Mouse (Mus musculus): ENCODE data around the gene Nol4l.

Gene Nol4l

DNA sequence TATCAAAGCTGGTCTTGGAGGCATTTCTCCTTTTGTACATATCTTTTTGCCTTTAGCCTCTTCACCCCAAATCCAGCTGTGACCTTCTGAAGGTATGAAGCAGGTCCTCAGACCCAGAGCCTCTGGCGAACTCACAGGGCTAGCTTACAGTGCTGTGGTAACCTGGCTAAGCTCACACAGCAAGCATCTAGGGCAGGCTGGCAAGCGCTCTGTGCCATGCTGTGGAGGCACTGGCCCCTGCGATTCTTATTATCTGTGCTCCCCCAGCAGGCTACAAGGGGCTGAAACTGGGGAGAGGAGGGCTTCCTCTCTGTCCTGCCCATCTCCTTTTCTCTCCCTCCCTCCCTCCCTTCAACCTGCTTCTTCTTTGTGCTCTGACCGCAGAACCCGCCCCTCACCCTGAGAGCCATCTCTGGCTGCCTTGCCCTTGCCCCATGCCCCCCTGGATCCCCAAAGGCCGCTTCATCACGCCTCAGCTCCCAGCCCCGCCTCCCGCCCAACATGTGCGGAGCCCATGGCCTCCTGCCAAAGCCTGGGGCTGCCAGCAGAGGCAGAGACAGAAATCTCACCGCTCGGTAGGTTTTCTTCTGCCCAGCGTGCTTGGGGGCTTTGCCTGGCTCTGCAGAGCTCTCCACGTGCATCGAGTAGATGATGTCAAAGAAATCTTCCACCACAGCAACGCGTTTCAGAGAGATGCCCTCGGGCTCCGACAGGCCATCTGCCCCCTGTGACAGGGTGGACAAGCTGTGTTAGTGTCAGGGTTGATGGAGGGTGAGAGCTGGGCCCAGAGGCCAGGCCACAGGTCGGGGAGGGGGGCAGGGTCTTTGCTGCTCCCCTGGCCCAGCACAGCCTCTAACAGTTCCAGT, 46.4 kb downstream of the Nol4l start:
- peak in 1 of 2 experiments; percentile 28 for DNase-seq (ENCODE audit: low spot score in 2 of 2)

GRCm38 (mm10) chr2:153481861-153482120, 48.0 kb downstream of the Nol4l start:
- no peak for DNase-seq (ENCODE audit: low spot score in 2 of 2)

DNA sequence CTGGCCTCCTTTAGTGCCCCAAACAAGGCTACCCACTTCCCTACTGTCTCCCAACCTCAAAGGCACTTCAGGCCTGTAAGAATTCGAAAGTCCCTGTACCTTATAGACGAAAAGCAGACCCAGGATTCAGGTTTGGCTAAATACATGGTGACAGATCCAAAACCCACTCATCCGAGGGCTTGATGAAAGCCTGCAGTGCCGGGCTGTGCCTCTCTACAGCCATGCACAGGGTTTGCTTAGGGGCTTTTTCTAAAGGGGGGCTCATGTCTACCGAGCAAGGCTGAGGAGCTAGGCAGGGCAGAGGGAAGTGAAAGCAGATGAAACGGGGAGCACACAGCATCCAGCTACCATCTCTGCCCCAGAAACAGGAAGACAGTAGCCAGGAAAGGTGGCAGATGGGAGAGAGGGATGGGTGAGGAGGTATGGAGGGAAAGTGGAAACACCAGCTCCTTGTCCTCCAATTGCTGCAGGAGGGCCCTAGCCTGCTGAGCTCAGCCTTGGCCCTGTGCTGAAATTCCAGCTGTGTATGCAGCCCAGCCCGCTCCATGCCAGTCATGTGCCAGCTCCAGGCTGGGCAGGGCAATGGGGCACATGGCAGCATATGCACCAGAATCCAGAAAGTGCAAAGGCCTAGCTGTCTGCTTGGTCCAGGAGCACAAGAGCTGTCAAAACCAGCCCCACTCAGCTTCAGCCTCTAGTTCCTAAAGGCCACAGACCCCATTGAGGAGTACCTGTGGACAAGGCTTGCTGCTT, 48.5 kb downstream of the Nol4l start:
- DNase-seq (ENCODE audit: low spot score in 2 of 2), result no peak

GRCm38 (mm10) chr2:153479486-153479885, 50.3 kb downstream of the Nol4l start:
- no peak for DNase-seq (ENCODE audit: low spot score in 2 of 2)

- peak in 1 of 2 experiments; percentile 58 for DNase-seq (ENCODE audit: low spot score in 2 of 2)
These were observed 51.2 kb downstream of the Nol4l start for GRCm38 (mm10) chr2:153478583-153478982.

- DNase-seq (ENCODE audit: low spot score in 2 of 2), result no peak
These were observed 54.4 kb downstream of the Nol4l start for GRCm38 (mm10) chr2:153475114-153476112.

DNA sequence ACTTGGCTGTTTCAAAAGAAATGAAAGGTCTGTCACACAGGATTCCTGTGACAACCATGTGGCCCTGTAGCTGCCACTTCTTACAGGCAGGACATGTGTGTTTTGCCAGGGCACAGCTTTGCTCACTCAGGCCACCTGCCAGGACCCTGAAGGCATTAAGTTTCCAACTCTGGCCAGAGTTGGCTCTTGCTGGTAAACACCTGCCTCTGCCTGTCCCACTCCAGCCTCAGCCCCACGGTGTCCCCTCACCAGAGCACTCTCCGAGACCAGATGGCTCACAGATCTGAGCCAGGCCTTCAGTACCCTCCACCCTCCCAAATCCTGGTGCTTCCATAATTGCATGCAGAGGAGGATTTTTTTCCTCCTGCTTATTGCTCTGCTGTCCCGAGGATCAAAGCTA, 58.8 kb downstream of the Nol4l start:
- no peak for DNase-seq (ENCODE audit: low spot score in 2 of 2)

DNA sequence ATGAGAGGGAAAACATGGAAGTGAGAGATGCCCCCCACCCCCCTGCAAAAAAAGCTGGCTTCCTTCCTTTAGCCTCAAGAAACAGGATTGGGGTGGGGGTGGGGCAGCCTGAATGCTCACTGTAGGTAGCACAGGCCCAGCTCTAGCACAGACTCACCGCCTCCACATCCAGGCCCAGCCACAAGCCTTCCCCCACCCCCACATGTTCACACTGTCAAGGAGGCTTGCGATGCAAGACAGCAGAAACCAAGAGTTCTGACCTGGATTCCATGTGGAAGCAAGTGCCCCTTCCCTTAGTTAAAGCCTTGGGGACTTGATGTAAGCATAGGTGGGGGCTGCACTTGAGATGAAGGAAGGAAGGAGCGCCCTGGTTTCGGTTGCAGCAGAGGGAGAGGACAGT, 60.0 kb downstream of the Nol4l start:
- no peak for DNase-seq (ENCODE audit: low spot score in 2 of 2)

DNA sequence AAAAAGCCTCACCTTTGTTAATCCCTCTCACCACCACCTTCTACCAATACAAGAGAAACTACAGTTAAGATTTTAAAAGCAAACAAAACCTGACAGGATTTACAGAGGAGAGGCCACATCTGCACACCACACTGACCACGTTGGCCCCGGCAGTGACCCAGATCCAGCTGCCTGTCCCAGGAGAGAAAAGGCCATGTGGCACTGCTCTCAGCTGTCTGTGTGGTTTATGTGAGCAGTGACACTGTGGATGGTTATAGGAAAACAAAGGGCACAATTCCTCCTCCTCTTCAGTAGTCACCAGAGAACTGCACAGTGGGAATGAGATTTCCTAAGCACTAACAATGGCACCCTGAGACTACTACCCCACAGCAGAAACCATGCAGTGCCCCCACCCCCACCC, 60.5 kb downstream of the Nol4l start:
- no peak for DNase-seq (ENCODE audit: low spot score in 2 of 2)

DNA sequence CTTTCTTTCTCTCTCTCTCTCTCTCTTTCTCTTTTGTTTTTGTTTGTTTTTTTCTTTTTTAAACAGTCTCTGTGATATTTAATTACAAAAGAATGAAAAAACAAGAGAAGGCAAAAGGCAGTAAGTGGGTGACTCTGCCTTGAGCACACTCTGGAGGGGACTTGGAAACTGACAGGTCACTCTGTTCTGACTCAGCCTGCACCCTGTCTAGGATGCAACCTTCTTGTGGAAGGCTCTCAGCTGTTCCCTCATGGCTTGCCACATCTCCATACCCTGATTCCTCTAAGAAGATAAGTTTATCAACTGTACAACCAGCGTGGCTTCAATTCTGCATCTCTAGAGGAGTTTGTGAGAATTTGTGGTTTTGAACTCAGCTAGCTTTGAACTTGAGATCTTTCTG, 62.4 kb downstream of the Nol4l start:
- DNase-seq (ENCODE audit: low spot score in 2 of 2), result no peak

- DNase-seq (ENCODE audit: low spot score in 2 of 2), result no peak
These were observed 66.5 kb downstream of the Nol4l start for GRCm38 (mm10) chr2:153463257-153463656.

- DNase-seq (ENCODE audit: low spot score in 2 of 2), result no peak
These were observed 71.7 kb downstream of the Nol4l start for GRCm38 (mm10) chr2:153458022-153458441.

DNA sequence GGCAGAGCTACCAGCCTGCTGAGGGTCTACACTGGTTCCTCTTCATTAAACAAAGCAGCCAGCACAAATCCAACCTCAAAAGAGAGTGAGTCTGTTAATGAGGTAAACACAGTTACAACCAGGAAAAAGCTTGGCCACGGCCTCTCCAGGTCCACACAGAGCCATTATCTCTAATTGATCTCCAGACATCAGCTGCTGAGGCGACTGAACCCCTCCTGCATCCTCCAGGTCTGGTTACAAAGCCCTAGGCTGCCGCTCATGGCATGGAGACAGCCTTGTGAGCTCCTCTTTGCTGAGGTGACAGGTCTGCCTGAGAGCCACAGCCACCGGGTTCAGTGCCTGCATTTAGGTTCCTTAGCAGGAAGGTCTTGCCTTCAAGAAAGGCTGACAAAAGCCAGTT, 72.3 kb downstream of the Nol4l start:
- no peak for DNase-seq (ENCODE audit: low spot score in 2 of 2)

DNA sequence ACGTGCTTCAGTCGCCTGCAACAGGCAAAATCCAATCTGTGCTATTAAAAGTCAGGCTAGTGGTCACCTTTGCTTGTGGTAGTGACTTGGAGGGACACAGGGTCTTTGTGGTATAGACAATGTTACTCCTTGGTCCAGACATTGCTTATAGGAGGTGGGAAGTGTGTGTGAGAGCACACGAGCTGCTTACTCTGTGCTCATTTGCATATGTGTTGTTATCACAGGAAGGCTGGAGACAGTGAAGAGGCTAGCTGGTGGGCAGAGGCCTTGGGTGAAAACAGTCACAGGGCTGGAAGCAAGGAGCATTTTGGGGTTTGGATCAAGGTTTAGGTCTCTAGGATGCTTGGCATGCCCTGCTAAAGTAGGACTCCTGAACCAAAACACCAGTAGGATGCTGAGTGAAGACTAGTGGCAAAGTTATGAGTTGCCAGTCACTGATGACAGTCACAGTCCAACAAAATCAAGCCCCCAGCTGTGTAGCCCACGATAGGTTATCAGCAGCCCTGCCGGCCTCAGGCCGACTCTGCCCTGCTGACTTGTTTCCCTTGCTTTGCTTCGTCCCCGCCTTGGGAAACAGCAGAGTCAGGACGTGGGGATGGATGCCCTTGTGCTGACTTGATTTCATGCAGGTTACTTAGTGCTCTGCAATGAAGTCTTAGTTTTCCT, 74.8 kb downstream of the Nol4l start:
- no peak for DNase-seq (ENCODE audit: low spot score in 2 of 2)

GRCm38 (mm10) chr2:153453961-153454759, 75.6 kb downstream of the Nol4l start:
- DNase-seq (ENCODE audit: low spot score in 2 of 2), result peak; percentile 8 to 25

DNA sequence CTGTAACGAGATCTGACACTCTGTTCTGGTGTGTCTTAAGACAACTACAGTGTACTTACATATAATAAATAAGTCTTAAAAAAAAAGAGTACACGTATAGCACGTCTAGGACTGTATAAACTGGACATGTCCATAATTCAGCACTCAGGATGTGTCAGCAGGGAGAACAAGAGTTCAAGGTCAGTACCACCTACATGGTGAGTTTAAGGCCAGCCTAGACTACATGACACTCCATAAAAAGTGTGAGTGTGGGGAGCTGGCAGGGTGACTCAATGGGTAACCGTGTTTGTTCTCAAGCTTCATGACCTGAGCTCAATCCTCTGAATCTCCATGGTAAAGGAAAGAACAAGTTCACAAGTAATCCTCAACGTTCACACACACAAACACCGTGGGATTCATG, 81.3 kb downstream of the Nol4l start:
- no peak for DNase-seq (ENCODE audit: low spot score in 2 of 2)

DNA sequence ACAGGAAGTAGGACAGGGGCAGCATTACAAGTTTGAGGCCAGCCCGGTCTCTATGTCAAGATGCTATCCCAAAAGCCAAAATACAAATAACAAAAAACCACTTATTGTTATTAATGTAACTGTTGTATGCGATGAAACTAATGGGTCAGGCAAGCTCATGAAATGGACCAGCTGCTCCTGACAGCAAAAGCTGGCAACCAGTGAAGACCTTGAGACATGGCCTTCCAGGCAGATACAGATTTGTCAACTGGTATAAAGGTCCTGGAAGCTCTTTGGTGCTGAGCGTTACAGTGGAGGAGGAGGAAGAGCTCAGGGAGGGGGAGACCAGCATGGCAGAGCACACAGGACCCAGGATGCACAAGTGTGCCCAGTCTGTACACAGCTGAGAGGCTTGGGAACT, 82.1 kb downstream of the Nol4l start:
- no peak for DNase-seq (ENCODE audit: low spot score in 2 of 2)

DNA sequence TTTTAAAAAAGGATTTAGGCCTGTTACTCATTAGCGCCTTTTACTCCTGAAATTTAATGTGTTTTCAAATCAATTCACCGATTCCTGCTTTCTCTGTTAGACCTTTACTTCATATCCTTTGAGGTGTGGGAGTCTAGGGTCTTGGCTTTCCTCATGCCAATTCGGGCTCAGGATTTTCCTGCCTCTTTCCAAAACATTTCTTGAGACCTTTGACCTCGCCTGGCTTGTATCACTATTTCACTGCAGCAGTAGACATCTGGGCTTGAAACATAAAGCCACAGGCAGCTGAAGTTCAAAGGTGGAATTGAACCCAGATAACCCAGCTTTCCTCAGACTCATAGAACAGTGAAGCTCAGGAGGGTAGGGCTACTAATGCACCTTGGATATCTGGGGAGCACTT, 83.3 kb downstream of the Nol4l start:
- DNase-seq (ENCODE audit: low spot score in 2 of 2), result no peak

- DNase-seq (ENCODE audit: low spot score in 2 of 2), result peak; percentile 51 to 53
These were observed 83.8 kb downstream of the Nol4l start for GRCm38 (mm10) chr2:153446017-153446408.

GRCm38 (mm10) chr2:153445137-153446016, 84.4 kb downstream of the Nol4l start:
- DNase-seq (ENCODE audit: low spot score in 2 of 2), result no peak
